Mouse (Mus musculus) G1E-ER4 (cell line): ENCODE measurements around the gene Gtf3a. TPM values are rescaled to one million over a fixed set of nuclear protein-coding genes. Genes with fewer than 3 reads are reported as not detected.

Experiments
- GATA1 ChIP-seq: IDR thresholded peaks from one replicate; pipeline ENCODE4 v1.8.0; 2012; ENCODE audit warnings: low read length, inconsistent platforms
- polyA plus RNA-seq: library from polyadenylated mRNA; stranded (reverse); fragments of >175 nt; gene quantifications from 2 replicates; pipeline ENCODE4 v1.2.3, GENCODE M21; 2012

Gene Gtf3a
- polyA plus RNA-seq, 1 experiment, result 254 TPM

GRCm38 (mm10) chr5:146926673-146927072 lies 21.8 kb upstream of the Gtf3a start:
- no peak for TF ChIP-seq GATA1

GRCm38 (mm10) chr5:146931422-146931821 lies 17.0 kb upstream of the Gtf3a start:
- TF ChIP-seq GATA1, result no peak

DNA sequence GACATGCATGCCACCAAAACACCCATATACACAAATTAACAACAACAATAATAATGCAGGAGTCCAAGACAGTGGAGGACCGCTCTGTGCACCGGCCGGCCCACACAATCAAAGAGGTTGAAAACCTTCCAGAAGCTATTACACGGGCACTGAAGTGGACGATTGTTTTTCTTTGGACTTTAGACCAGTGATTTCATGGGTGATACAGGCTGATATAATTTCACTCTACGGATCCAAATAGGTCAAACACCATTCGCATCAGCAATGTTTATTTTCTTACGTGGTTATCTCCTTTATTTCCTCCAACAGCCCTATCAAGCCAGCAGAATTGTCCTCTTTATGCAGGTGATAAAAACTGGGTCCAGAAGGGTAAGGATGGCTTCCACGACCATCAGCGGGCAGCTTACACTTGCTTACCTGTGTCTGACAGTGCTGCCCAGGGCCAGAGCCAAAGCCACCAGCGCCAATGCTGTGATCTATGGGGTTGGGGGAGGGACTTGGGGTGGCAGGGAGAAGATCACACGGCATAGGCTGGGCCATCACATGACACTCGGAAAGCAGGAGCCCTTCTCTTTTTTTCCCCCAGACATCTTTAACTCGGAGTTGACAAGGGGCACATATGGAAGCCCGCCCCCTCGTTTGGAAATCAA lies 16.4 kb upstream of the Gtf3a start:
- TF ChIP-seq GATA1, result no peak

GRCm38 (mm10) chr5:146933466-146933865 lies 15.0 kb upstream of the Gtf3a start:
- TF ChIP-seq GATA1, result no peak

DNA sequence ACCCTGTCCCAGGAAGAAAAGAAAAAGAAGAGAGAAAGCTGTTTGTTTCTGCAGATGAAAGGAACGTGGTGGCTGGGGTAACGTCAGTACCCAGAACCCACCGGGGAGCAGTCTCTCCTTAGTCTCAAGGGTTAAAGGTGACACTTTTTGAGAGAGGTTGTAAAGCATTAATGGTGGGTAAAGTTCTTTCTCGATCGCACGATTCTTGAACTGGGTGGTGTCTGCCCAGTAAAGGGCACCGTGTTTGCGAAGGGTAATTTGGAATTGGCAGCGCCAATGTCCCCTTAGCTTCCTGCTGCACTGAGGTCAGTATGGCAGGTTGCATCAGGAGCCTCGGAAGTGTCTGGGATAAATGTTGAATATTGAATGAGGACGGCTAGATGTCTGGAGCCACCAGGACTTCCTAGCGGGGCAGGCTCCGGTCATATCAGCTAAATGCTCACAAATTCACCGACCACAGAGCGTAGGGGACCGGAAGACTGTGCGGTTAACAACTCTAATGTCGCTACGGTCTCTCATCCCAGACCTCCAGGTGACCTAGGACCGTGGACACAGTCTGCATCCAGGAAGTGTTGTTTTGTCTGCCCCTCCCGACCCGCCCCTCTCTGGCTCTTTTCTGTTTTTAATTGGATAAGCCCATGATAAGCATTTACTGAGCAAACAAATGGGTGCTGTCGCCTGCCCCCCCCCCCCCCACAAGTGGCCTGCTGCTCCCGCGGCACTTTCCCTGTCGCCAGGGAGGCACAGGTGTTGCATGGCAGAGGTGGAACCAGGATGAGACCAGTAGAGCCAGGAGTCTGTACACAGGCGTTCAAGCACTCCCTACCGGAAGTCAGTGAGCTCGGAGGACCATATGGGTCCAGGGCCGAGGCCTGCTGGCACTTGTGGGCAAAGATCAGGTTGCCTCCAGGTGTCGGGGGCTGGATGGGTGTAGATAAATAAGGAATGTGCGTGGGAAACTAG lies 10.6 kb upstream of the Gtf3a start:
- no peak for TF ChIP-seq GATA1

- TF ChIP-seq GATA1, result no peak
Observed at GRCm38 (mm10) chr5:146939109-146939796, 9.2 kb upstream of the Gtf3a start.

DNA sequence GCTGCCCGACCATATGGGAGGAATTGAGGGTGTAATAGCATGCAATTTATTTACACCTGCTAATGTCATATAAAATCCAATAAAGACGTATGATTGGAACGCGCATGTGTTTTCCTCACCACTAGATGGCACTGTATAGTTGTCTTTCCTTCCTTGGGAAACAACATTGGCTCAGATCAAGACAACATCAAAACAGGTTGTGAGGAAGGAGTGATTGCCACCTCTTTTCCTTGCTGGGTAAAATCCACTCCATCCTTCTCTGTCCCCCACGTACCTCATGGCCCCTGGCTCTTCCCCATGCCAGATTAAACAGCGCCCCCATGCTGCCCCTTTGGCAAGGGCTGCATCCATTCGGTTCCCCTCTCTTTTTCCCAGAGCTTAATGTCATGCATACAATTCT lies 8.2 kb upstream of the Gtf3a start:
- TF ChIP-seq GATA1, result no peak

DNA sequence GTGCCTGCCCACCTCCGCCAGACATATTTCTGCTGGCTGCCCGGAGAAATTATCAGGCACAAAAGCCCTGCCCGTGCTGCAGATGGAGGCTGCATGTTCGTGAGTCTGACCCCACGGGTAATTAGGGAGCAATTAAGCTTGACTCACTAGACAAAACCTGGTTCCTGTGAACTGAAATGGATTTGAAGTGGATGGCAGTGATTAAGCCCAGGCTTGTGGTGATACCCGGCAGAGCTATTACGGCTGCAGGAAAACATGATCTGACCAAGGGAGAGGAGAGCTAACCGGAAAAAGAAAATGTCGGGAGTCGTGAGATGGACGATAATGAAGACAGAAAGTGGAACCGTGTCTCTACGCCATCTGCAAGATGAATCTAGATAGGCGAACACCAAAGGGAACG lies 5.5 kb upstream of the Gtf3a start:
- TF ChIP-seq GATA1, result no peak

- no peak for TF ChIP-seq GATA1
Observed at GRCm38 (mm10) chr5:146944568-146944967, 3.9 kb upstream of the Gtf3a start.

- TF ChIP-seq GATA1, result no peak
Observed at GRCm38 (mm10) chr5:146946682-146947081, 1.8 kb upstream of the Gtf3a start.

GRCm38 (mm10) chr5:146947497-146947896 lies 960 bp upstream of the Gtf3a start:
- no peak for TF ChIP-seq GATA1

GRCm38 (mm10) chr5:146948041-146948507 lies 383 bp upstream of the Gtf3a start:
- TF ChIP-seq GATA1, result no peak

- TF ChIP-seq GATA1, result no peak
Observed at GRCm38 (mm10) chr5:146954576-146954975, 6.1 kb downstream of the Gtf3a start.

DNA sequence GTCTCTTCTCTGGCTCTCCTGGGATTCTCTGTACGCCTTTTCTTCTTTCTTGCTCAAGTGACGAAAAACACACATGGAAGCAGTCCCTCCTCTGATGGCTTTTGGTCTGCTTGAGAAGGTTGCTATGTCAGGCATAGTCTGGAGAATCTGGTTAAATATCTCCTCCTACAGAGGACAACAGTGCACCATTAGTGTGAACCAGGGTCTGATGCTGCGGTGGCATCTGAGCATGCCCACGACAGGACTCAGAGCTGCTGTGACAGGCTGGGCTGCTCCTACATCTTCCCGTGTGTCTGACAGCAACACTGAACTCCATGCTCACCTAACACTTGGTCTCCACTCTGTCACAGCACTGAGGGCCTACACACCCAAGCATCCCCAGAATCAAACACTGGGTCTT lies 7.2 kb downstream of the Gtf3a start:
- no peak for TF ChIP-seq GATA1

- no peak for TF ChIP-seq GATA1
Observed at GRCm38 (mm10) chr5:146956678-146957077, 8.2 kb downstream of the Gtf3a start.
